Comparison of ENCODE assay signal across 8 mouse cellular contexts in genomic region chr19:7340780-7341475, GRCm38 (mm10). TPM values are rescaled to one million over a fixed set of nuclear protein-coding genes. Genes with fewer than 3 reads are reported as not detected.
DNase-seq lines count a peak whose midpoint lies in the region; ATAC-seq and TF ChIP-seq lines count a peak whose summit lies in the region.

No protein-coding gene starts in this region.

- peak overlapping the region; percentile 93 for H3K4me3 ChIP-seq in heart, adult 2 months
- H3K4me3 ChIP-seq in liver, embryonic 14.5 days (ENCODE audit: insufficient read depth in 1 of 2, low read depth in 2 of 2, low read length in 2 of 2), result peak overlapping the region; percentile 84 to 93

- no peak for TF ChIP-seq CTCF in heart, adult 2 months (IDR thresholded peaks at IDR 0.05)
- TF ChIP-seq CTCF in liver, embryonic 14.5 days (IDR thresholded peaks at IDR 0.05; ENCODE audit: low read depth), result no peak

- peaks cover 4% of the 10 kb centered on the region for H3K36me3 ChIP-seq in heart, adult 2 months (ENCODE audit: control insufficient read depth, insufficient read depth, low read length)
- H3K36me3 ChIP-seq in liver, embryonic 14.5 days (replicated peaks; ENCODE audit: control insufficient read depth, insufficient read depth, low read depth), result no peaks in the 10 kb centered on the region
- H3K36me3 ChIP-seq in splenic B cell, adult 2 months (ENCODE audit: control insufficient read depth, insufficient read depth, low read length, poor library complexity, severe bottlenecking), result no peaks in the 10 kb centered on the region; the same call in 1 of the 2 replicates

- TF ChIP-seq EP300 in heart, adult 2 months (IDR thresholded peaks at IDR 0.05; ENCODE audit: insufficient read depth, low read depth, low read length), result no peak
- TF ChIP-seq EP300 in liver, embryonic 14.5 days (IDR thresholded peaks at IDR 0.05; ENCODE audit: low read depth), result no peak

- no peaks in the 10 kb centered on the region for H3K9me3 ChIP-seq in liver, embryonic 14.5 days (ENCODE audit: control insufficient read depth, low read length)

- peak; percentile 74 for ATAC-seq in liver, embryonic 14.5 days (ENCODE audit: insufficient read depth)

- no peak for TF ChIP-seq POLR2A in heart, adult 2 months (IDR thresholded peaks at IDR 0.05; ENCODE audit: insufficient read depth, low read depth, low read length)

- H3K27me3 ChIP-seq in heart, adult 2 months (ENCODE audit: control insufficient read depth, insufficient read depth, low read length), result no peaks in the 10 kb centered on the region
- H3K27me3 ChIP-seq in liver, embryonic 14.5 days (ENCODE audit: control insufficient read depth, insufficient read depth, low read length), result no peaks in the 10 kb centered on the region
- no peaks in the 10 kb centered on the region for H3K27me3 ChIP-seq in splenic B cell, adult 2 months (ENCODE audit: control insufficient read depth, insufficient read depth, low read length, poor library complexity, severe bottlenecking)

- peak overlapping the region; percentile 95 for H3K4me2 ChIP-seq in liver, embryonic 14.5 days (ENCODE audit: low read depth)

- H3K27ac ChIP-seq in heart, adult 2 months, result peak overlapping the region; percentile 84
- peak overlapping the region; percentile 62 for H3K27ac ChIP-seq in liver, embryonic 14.5 days

- peak overlapping the region; percentile 94 for H3K9ac ChIP-seq in heart, adult 2 months (ENCODE audit: low read depth, low read length)
- H3K9ac ChIP-seq in liver, embryonic 14.5 days (replicated peaks), result peak overlapping the region; percentile 94

- DNase-seq in heart, adult 2 months, result no peak
- no peak for DNase-seq in heart, adult 8-10 months (ENCODE audit: low spot score)
- peak; percentile 38 to 55 for DNase-seq in thymus, postnatal 10 days (ENCODE audit: low spot score in 2 of 2)
- DNase-seq in thymus, postnatal 0 days (ENCODE audit: low spot score), result no peak
- DNase-seq in heart, postnatal 4 days, result peak; percentile 19
- no peak for DNase-seq in liver, embryonic 14.5 days (ENCODE audit: low read depth in 3 of 3, low spot score in 3 of 3)
- peak; percentile 37 for DNase-seq in splenic B cell, adult 2 months (ENCODE audit: low read depth, low spot score)
- DNase-seq in cerebellum, postnatal 14 days, result no peak

- under 1% methylated on average over 41 of the region's 46 CpGs for WGBS in heart, adult 2 months
- WGBS in liver, embryonic 14.5 days (ENCODE audit: insufficient replicate concordance), result under 1% methylated on average over 37 of the region's 46 CpGs

- H3K4me1 ChIP-seq in heart, adult 2 months (ENCODE audit: control insufficient read depth, insufficient read depth, low read length), result peaks cover 21% of the 10 kb centered on the region
- peaks cover 29 to 42% of the 10 kb centered on the region in 2 experiments for H3K4me1 ChIP-seq in liver, embryonic 14.5 days (replicated peaks; ENCODE audit: control insufficient read depth in 2 of 2, insufficient read depth in 2 of 2, low read length in 1 of 2)

- intact Hi-C loops in heart, adult 2 months (cut with DNase I), result loop anchor here (2.0 to 10.0 kb wide), 4 partner anchors 34 to 276 kb away; partner anchors contain the start of genes 2700081O15Rik and Cox8a

- peaks cover 7% of the 10 kb centered on the region for H3K79me2 ChIP-seq in heart, adult 2 months (replicated peaks; ENCODE audit: control insufficient read depth, insufficient read depth, low read length)

RNA-seq across cellular contexts. Expression of gene Mark2, which starts 0.7 kb away (rescaled TPM):
- total RNA-seq in heart, adult 2 months (2021), result 10 to 100 TPM; 46.2 to 53.8 TPM
- 53.1 and 56.7 TPM in 2 replicates for polyA plus RNA-seq in heart, adult 2 months (2012; rRNA removed)
- total RNA-seq in heart, adult 8-10 months (2022), result 10 to 100 TPM; 44.5 to 54.2 (median 47.1) TPM
- 48.1 and 65.1 TPM in 2 replicates for polyA plus RNA-seq in thymus, postnatal 0 days (2015; fragmentation: Nextera tagmentation; extraction: Ambion mirVana)
- total RNA-seq in heart, postnatal 4 days (2021), result 10 to 100 TPM; 54.9 to 58.4 TPM
- polyA plus RNA-seq in liver, embryonic 14.5 days (2012; rRNA removed), result 14.2 and 17.4 TPM in 2 replicates
- 14.3 and 18.9 TPM in 2 replicates for polyA plus RNA-seq in liver, embryonic 14.5 days (2014; fragmentation: Nextera tagmentation; extraction: Ambion mirVana)

RNA-seq across cellular contexts. Expression of gene Spindoc, which starts 41.9 kb away (rescaled TPM):
- total RNA-seq in heart, adult 2 months (2021), result 10 to 100 TPM; 11.6 to 14.0 TPM
- 12.4 and 13.4 TPM in 2 replicates for polyA plus RNA-seq in heart, adult 2 months (2012; rRNA removed)
- total RNA-seq in heart, adult 8-10 months (2022), result 10 to 100 TPM; 13.3 to 15.1 (median 13.8) TPM
- polyA plus RNA-seq in thymus, postnatal 0 days (2015; fragmentation: Nextera tagmentation; extraction: Ambion mirVana), result 28.6 and 35.2 TPM in 2 replicates
- 10 to 100 TPM; 29.4 to 30.8 TPM for total RNA-seq in heart, postnatal 4 days (2021)
- 2.5 and 2.9 TPM in 2 replicates for polyA plus RNA-seq in liver, embryonic 14.5 days (2012; rRNA removed)
- 2.2 and 2.6 TPM in 2 replicates for polyA plus RNA-seq in liver, embryonic 14.5 days (2014; fragmentation: Nextera tagmentation; extraction: Ambion mirVana)

Comparison
In these comparisons a context has a peak if more than half of its experiments do, and no peak if none do; other contexts are left out.
1. DNase-seq: peak in thymus, postnatal 10 days (2 of 2), heart, postnatal 4 days (single experiment) and splenic B cell, adult 2 months (single experiment); none in heart, adult 2 months (0 of 2), heart, adult 8-10 months (single experiment), thymus, postnatal 0 days (single experiment), liver, embryonic 14.5 days (0 of 3) and cerebellum, postnatal 14 days (0 of 2).